Mouse (Mus musculus) olfactory bulb, adult 2 months (tissue): Measurements from ENCODE around the gene Eps8l2. TPM values are rescaled to one million over a fixed set of nuclear protein-coding genes. Genes with fewer than 3 reads are reported as not detected.

ENCODE experiments used
- H3K27ac ChIP-seq: fragments of 200-500 bp; 2 replicates; pipeline ENCODE4 v1.5.1; 2012; ENCODE audit warnings: low read depth, low read length; ENCODE audit not compliant: insufficient read depth
- H3K4me1 ChIP-seq: fragments of 200-500 bp; 2 replicates; pipeline ENCODE4 v1.6.1; 2012; ENCODE audit warnings: low read length; ENCODE audit not compliant: control insufficient read depth, insufficient read depth
- H3K4me3 ChIP-seq: fragments of 200-500 bp; 2 replicates; pipeline ENCODE4 v1.5.1; 2012; ENCODE audit warnings: mild to moderate bottlenecking, low read depth, low read length, moderate library complexity; ENCODE audit not compliant: insufficient read depth
- CTCF ChIP-seq: fragments of 200-500 bp; IDR thresholded peaks from 2 replicates; pipeline ENCODE4 v1.5.1; 2012; ENCODE audit warnings: low read depth, mild to moderate bottlenecking, low read length, moderate library complexity; ENCODE audit not compliant: insufficient read depth
- POLR2A ChIP-seq: fragments of 200-500 bp; IDR thresholded peaks from 2 replicates; pipeline ENCODE4 v1.6.1; 2012; ENCODE audit warnings: mild to moderate bottlenecking, low read depth, low read length, moderate library complexity; ENCODE audit not compliant: insufficient read depth
- WGBS: fragments of 180-500 bp; shearing (Covaris S2); methylation state at CpG from one replicate; pipeline ENCODE4 v1.1.7; 2018; 5-methylcytosine and 5-hydroxymethylcytosine counted together
- polyA plus RNA-seq: library from polyadenylated mRNA; stranded (reverse); fragments of >200 nt; gene quantifications from 2 replicates; pipeline ENCODE4 v1.2.4, GENCODE M21; 2012; ENCODE audit warnings: low replicate concordance; ENCODE audit not compliant: missing spikeins, insufficient read depth, insufficient read length

Gene Eps8l2
- polyA plus RNA-seq, 1 experiment = not detected

DNA sequence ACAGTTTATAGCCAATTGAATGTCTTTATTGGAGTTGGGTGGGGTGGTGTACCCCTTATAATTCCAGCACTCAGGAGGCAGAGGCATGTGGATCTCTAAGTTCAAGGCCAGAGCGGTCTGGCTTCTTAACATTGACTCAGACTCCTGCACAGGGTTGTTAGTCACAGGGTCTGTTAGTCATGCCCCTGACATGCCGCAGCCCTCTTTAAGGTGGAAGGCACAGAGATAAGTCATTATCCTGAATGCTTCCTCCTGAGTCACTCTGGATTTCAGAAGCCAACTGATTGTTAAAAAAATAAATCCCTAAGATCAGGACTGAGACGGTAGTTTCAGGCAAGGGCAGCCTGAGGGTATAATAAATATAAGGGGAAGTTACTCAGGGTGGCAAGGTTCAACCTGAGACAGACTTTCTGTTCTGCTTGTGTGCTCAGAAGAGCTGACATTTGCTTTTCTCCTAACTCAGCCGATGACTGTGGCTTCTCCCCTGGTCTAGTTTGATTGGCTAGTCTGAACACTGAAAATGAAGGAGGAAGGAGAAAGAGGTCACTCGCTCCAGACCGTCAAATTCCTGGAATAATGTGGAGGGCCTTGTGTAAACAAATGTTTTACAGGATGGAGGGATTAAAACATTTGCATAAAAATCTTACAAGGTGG is 33.4 kb downstream of the Eps8l2 start:
- H3K4me3 ChIP-seq = no peak overlapping the region
- TF ChIP-seq CTCF (no peak), POLR2A (no peak)
- 57% methylated on average over 6 of the region's 6 CpGs for WGBS
- H3K27ac ChIP-seq = peak overlapping the region; percentile 53; the same call in 1 of the 2 replicates
- peaks cover 2% of the 10 kb centered on the region; the same call in 1 of the 2 replicates for H3K4me1 ChIP-seq

- TF ChIP-seq POLR2A (no peak), CTCF (no peak)
- peaks cover 2% of the 10 kb centered on the region; the same call in 1 of the 2 replicates for H3K4me1 ChIP-seq
- H3K4me3 ChIP-seq = no peak overlapping the region
- no peak overlapping the region for H3K27ac ChIP-seq
- WGBS = 51% methylated on average over 6 of the region's 6 CpGs
These were observed 34.9 kb downstream of the Eps8l2 start for GRCm38 (mm10) chr7:141373611-141374010.

DNA sequence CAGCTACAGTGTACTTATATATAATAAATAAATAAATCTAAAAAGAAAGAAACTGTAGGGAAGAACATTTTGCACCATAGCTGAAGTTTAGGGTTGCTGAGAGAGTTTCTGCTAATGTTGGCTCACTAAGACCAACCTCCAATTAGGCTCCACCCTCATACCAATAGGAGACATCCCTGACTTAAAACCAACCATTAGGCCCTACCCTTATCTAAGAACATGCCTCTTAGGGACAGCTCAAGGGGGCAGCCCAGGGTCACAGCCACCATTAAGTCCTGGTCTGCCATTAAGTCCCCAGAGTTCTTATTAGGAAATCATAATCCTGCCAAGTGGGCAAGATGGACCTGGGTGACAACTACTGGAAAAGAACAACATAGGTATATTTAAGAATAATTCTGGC is 35.7 kb downstream of the Eps8l2 start:
- Histone ChIP-seq H3K4me3 (no peak overlapping the region), H3K4me1 (peaks cover 2% of the 10 kb centered on the region; the same call in 1 of the 2 replicates), H3K27ac (no peak overlapping the region)
- no peak for TF ChIP-seq CTCF
- TF ChIP-seq POLR2A = no peak

DNA sequence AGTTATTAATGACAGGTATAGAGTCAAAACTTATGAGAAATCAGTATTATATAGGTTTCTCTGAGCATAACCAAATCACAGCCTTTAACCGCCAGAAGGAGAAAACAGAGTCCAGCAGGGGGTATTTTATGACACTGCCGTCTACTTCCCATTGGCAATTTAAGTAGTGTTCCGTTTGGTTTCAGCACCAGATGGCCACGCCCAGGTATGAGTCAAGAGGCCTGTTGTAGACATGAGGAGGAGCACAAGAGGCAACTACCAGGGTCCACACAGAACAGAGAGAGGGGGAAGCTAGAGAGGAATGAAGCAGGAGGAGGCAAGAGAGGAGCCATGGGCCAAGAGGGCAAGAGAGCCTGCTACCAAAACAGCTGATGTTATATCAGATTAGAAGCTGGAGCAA is 40.9 kb downstream of the Eps8l2 start:
- no peak overlapping the region for H3K27ac ChIP-seq
- H3K4me1 ChIP-seq = no peaks in the 10 kb centered on the region
- TF ChIP-seq POLR2A = no peak
- TF ChIP-seq CTCF = no peak
- no peak overlapping the region for H3K4me3 ChIP-seq
- 69% methylated on average over 4 of the region's 4 CpGs for WGBS

GRCm38 (mm10) chr7:141381068-141381835 is 42.6 kb downstream of the Eps8l2 start:
- TF ChIP-seq CTCF = no peak
- TF ChIP-seq POLR2A = no peak
- Histone ChIP-seq H3K27ac (no peak overlapping the region), H3K4me1 (no peaks in the 10 kb centered on the region), H3K4me3 (no peak overlapping the region)
- 73% methylated on average over 4 of the region's 4 CpGs for WGBS

DNA sequence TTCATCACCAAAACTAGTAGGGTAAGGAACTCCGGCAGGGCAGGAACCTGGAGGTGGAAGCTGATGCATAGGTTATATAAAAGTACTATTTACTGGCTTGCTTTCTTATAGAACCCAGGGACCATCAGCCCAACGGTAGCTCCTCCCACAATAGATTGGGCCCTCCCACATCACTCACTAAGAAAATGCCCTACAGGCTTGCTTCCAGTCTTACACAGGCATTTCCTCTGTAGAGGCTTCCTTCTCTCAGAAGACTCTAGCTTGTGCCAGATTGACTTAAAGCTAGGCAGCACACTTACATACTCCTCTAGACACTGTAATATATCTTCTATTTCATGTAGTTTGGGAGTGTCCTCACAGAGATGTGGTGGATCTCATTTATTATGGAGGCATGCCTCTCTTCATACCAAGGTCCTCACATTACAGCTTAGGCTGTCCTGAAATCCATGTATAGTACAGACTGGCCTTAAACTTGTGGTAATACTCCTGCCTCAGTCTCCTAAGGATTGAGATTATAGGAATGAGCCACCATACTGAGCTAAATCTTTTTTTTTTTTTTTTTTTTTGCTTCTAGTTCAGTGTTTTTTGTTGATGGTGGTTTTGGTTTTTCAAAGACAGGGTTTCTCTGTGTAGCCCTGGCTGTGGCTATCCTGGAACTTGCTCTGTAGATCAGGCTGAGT is 49.3 kb downstream of the Eps8l2 start:
- no peak overlapping the region for H3K27ac ChIP-seq
- 41% methylated on average over 2 of the region's 2 CpGs for WGBS

GRCm38 (mm10) chr7:141388487-141389109 is 49.9 kb downstream of the Eps8l2 start:
- WGBS = 64% methylated on average over 3 of the region's 3 CpGs

More for the DNA sequence above, 49.3 kb downstream of the Eps8l2 start:
- TF ChIP-seq CTCF = no peak
- TF ChIP-seq POLR2A = no peak
- H3K4me1 ChIP-seq = peaks cover 3% of the 10 kb centered on the region; the same call in 1 of the 2 replicates
- H3K4me3 ChIP-seq = no peak overlapping the region

GRCm38 (mm10) chr7:141390326-141391259 is 51.9 kb downstream of the Eps8l2 start:
- no peak for TF ChIP-seq POLR2A
- no peak for TF ChIP-seq CTCF
- no peak overlapping the region for H3K4me3 ChIP-seq

More at GRCm38 (mm10) chr7:141388487-141389109, 49.9 kb downstream of the Eps8l2 start:
- Histone ChIP-seq H3K4me1 (peaks cover 3% of the 10 kb centered on the region; the same call in 1 of the 2 replicates), H3K4me3 (no peak overlapping the region), H3K27ac (no peak overlapping the region)
- no peak for TF ChIP-seq CTCF
- TF ChIP-seq POLR2A = no peak

More at GRCm38 (mm10) chr7:141390326-141391259, 51.9 kb downstream of the Eps8l2 start:
- WGBS = 64% methylated on average over 9 of the region's 9 CpGs
- Histone ChIP-seq H3K27ac (no peak overlapping the region), H3K4me1 (peaks cover 3% of the 10 kb centered on the region; the same call in 1 of the 2 replicates)
